Mouse (Mus musculus) liver (tissue): ENCODE measurements at regions not wholly inside any gene's neighbourhood (a gene's known extent, or its start where the extent isn't known, plus 50 kb on each side); places are given as distances from the start of the nearest gene placed in this dataset.
"Not testable (repeated sequence)": the region's sequence is repeated elsewhere in the genome, so short reads cannot be mapped to it uniquely, and the experiment has no call there.

ENCODE experiments used
- DNase-seq: peaks from one replicate; pipeline ENCODE4 v3.0.0-alpha.2; 2020; ENCODE audit warnings: mixed read lengths

DNA sequence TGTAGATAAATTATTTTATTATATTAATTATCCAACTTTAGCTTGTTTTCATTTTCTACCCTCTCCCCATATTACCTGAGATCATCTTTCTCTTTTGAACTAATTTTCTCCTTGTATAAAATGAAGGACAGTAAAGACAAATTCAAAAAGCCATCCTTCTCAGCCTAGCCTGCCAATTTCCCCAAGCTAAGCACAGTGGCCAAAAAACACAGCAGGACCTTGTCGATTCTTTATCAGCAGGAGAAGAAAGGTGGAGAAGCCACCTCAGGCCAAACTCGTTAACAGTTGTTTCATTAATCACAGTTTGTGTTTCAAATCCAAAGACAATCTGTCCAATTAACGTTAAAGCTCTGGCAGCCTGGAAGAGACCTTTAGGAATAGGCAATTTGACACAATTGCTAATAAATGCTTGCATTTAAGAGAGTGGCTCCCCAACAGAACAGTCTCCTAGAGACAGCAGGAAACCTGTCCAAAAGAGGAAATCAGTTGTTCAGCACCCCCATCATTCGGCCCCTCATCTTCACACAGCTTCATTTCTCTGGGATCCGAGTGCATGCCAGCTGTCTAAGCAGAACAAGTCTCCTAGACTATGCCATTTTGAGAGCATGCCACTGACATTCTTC lies 135.7 kb upstream of the Tlr4 start:
- DNase-seq: no peak

DNA sequence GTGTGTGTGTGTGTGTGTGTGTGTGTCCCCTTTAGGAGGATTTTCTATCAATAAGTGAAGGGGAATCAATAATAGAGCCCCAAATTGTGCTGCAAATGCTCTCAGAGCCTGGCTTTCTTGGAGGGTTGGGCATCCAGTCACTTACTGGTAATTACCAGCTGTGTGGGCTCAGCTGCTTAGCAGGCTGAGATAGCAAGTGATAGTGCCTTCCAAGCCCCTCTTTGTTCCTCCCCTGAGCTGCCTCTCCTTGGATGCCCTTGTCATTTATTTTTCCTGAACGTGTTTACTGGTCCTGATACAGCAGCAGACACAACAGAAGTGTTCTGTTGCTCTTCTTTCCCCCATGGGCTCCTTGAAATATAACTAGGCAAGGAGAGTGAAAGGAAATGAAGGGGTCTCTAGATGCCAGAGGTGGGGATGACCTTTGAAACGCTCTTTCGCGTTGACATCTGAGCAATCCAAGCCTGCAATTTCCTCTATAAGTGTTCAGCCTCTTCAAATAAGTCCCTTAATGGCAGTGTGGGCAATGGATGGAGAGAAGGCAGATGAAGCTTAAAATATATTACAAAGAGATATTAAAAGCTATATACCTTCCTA lies 133.3 kb upstream of the Tlr4 start:
- no peak for DNase-seq

GRCm38 (mm10) chr4:66715821-66716760 lies 111.3 kb upstream of the Tlr4 start:
- no peak for DNase-seq

GRCm38 (mm10) chr4:66737407-66737806 lies 90.0 kb upstream of the Tlr4 start:
- no peak for DNase-seq

- DNase-seq: not testable (repeated sequence)
Measured at GRCm38 (mm10) chr4:66743421-66743820, 84.0 kb upstream of the Tlr4 start.

- DNase-seq: peak; percentile 8
Measured at GRCm38 (mm10) chr4:66768762-66769161, 58.6 kb upstream of the Tlr4 start.
